Mouse (Mus musculus) bone marrow macrophage, adult 2 months (primary cell): Measurements from ENCODE around the gene Srrt.

Source experiments
- CTCF ChIP-seq: IDR thresholded peaks from 2 replicates; pipeline ENCODE4 v1.5.1; 2012; ENCODE audit warnings: low read depth, mild to moderate bottlenecking, low read length, moderate library complexity
- POLR2A ChIP-seq: IDR thresholded peaks from 2 replicates; pipeline ENCODE4 v1.6.1; 2012; ENCODE audit warnings: mild to moderate bottlenecking, low read depth, low read length, borderline replicate concordance

DNA sequence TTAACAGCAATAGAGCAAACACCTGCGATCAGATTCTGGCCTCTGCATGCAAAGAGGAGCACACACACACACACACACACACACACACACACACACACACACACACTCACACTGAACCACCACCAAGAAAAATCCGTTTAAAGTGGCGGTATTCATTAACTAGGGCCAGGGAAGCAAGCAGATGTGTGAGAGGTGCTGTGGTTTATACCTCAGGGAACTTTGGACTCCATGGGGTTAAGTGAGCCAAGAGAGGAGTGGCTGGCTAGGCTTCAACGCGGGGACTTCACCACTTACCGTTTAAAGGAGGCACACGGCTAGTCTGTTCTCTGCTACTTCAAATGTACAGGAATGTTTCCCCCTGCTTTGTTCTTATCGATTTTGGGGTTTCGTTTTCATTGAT lies 38.3 kb upstream of the Srrt start:
- no peak for TF ChIP-seq CTCF
- no peak for TF ChIP-seq POLR2A
